Mouse (Mus musculus) myocyte (in vitro differentiated cells): ENCODE measurements around the gene Msh5.

ENCODE experiments used
- E2F4 ChIP-seq: IDR thresholded peaks from one replicate; pipeline ENCODE4 v1.6.1; 2011; ENCODE audit warnings: mild to moderate bottlenecking, control low read depth, moderate library complexity; ENCODE audit not compliant: insufficient read depth
- MAX ChIP-seq: IDR thresholded peaks from one replicate; pipeline ENCODE4 v1.6.1; 2011; ENCODE audit warnings: low read depth, mild to moderate bottlenecking, control low read depth
- MYOD1 ChIP-seq, 3 experiments: IDR thresholded peaks; one replicate each; pipeline ENCODE4 v1.6.1; 2011; ENCODE audit warnings: control low read depth in 2 of 3, low read depth in 2 of 3, mild to moderate bottlenecking in 2 of 3, moderate library complexity in 1 of 3; ENCODE audit not compliant: insufficient read length in 2 of 3, control insufficient read depth in 1 of 3
- POLR2A ChIP-seq: IDR thresholded peaks from one replicate; pipeline ENCODE4 v1.6.1; 2011; ENCODE audit warnings: low read depth, mild to moderate bottlenecking, control low read depth, moderate library complexity; ENCODE audit not compliant: insufficient read length
- POLR2AphosphoS2 ChIP-seq: IDR thresholded peaks from one replicate; pipeline ENCODE4 v1.6.1; 2011; ENCODE audit warnings: low read depth, control low read depth; ENCODE audit not compliant: insufficient read length
- SRF ChIP-seq: IDR thresholded peaks from one replicate; pipeline ENCODE4 v1.6.1; 2011; ENCODE audit warnings: low read depth; ENCODE audit not compliant: control insufficient read depth, insufficient read length
- USF1 ChIP-seq: IDR thresholded peaks from one replicate; pipeline ENCODE4 v1.6.1; 2011; ENCODE audit warnings: low read depth, mild to moderate bottlenecking, control low read depth, moderate library complexity

- no peak for TF ChIP-seq POLR2A
- no peak for TF ChIP-seq MYOD1 (IDR thresholded peaks at IDR 0.05; ENCODE audit: control insufficient read depth in 1 of 3, insufficient read length in 2 of 3, low read depth in 2 of 3)
- TF ChIP-seq POLR2AphosphoS2 = no peak
- TF ChIP-seq E2F4 = no peak
- TF ChIP-seq MAX = no peak
- no peak for TF ChIP-seq SRF
- TF ChIP-seq USF1 = no peak
These were observed 23.9 kb downstream of the Msh5 start for GRCm38 (mm10) chr17:35022541-35023060.
